Mouse (Mus musculus): ENCODE measurements at regions not wholly inside any gene's neighbourhood (a gene's known extent, or its start where the extent isn't known, plus 50 kb on each side); places are given as distances from the start of the nearest gene placed in this dataset.
"Not testable (repeated sequence)": the region's sequence is repeated elsewhere in the genome, so short reads cannot be mapped to it uniquely, and the experiment has no call there.

DNA sequence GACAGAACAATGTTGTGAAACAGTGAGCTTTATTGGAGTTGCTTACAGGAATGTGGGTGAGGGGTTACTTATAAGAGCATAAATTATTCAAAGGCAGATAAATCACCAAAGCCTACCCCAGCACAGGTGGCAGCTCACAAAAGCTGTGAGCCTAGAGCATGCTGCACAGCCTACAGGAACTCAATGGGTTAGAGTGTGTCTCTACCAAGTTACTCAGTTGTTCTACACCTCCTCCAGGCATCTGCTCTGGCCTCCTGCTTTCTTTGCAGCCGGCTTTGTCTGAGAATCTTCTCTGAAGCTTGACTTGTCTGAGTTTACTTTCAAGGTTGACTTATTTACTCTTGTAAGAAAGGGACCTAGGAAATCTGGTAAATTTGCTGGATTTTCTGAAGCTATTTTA is 336.5 kb downstream of the Fscb start:
- DNase-seq (ENCODE audit: low spot score) = no peak

DNA sequence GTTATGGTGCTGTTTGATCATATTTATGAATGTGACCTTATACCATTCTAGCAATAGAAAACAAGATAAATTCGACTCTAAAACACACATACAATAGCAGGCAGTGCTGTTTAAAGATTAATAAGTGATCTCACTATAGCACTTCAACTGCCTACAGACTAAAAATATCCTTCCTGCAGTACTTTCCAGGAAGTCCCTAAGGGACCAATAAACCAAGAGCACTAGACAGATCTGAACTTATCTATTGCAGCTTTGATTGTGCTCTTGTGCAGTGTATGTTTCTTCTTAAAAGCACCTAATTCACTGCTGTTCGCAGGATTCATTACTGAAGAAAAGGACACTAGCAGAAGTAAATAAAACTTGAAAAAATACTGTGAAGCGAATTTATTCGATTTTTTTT is 358.1 kb downstream of the Fscb start:
- DNase-seq (ENCODE audit: low spot score) = no peak

DNA sequence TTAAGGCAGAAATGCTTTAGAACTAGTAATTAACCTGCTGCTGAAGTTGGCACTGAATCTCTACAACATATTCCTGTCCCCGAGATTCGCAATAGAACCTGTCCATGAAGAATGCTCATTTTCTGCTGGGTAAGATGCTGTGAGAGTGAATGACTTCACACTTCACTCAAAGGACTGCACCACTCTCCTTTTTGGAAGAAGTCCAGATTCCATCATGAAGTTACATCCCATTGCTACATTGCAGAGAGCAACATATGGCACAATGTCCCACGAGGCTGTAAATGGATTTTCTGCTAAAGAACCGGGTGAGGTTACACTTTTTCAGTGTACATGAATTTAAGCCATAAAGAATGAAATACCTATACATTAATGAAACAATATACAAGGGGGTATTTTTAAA is 360.0 kb downstream of the Fscb start:
- no peak for DNase-seq (ENCODE audit: low spot score)

DNA sequence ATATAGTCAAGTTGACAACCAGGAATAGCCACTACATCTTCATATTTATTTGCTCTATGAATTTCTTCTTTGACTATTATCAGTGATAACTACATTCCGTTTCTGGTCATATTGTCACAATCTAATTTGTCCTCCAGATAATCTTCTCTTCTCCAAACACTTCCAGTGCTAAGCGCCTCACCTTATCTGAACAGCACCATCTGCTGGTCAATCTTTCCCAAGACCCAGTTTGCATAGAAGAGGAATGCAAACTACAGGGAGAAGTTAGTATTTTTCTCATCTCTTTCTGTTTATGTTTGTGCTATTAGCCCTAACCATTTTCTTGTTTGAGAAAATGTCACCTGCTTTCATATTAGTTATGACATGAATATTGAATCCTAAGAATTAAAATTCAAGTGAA is 370.3 kb downstream of the Fscb start:
- DNase-seq (ENCODE audit: low spot score) = peak; percentile 2

DNA sequence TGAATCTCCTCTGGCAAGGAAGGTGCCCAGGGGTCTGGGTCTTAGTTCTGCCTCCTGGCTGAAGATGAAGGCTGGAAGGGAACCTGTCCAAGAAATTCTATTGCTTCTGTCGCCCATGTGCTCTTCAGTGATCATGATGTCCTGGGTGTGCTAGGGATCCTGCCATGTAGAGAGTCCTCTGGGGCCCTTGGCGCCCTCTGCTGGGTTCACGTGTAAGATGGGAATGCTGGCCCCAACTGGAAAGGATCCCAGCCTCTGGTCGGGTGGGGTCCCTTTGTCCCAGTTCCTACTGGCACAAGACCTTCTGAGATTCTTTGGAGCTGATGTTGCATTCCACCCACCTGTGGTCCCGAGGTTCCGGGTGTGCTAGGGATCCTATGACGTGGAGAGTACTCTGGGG is 397.7 kb downstream of the Fscb start:
- no peak for DNase-seq (ENCODE audit: low spot score)

DNA sequence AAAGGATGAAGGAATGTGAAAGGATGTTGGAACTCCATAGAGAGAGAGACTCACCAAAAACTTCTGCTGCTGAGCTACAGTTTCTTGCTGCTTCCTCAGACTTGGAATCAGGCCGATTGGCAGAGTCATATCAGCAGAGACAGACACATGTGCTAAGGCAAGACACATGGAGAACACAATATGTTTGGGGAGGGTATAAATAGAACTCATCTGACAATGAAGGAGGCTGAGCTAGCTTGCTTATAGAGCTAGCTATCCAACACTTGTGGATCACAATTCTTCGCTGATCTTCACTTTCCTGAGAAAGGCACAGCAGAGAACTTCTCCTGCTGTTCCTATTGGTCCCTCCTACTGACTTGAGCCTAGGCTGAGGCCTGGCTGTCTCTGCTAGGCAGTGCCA is 429.0 kb downstream of the Fscb start:
- DNase-seq (ENCODE audit: low spot score) = no peak

DNA sequence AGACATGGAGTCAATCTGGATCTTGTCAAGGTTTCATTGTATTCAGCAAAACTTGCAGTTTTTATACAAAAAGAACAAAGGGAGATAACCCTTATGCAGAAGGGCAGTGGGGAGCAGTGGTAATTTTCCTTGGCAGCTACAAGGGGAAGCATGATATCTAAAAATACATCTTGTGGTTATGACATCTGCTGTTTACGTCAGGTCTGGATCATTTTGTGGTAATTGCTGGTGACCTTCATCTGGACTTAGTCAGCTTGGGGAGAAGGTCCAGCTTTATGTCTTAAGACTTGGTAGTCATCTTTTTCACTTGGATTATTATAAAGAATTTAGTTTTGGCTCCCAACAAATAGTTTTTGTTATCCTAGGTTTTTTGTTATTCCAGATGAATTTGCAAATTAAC is 465.9 kb downstream of the Fscb start:
- not testable (repeated sequence) for DNase-seq (ENCODE audit: low spot score)
